Mouse (Mus musculus): ENCODE results near the gene Rbm5.

Gene Rbm5

DNA sequence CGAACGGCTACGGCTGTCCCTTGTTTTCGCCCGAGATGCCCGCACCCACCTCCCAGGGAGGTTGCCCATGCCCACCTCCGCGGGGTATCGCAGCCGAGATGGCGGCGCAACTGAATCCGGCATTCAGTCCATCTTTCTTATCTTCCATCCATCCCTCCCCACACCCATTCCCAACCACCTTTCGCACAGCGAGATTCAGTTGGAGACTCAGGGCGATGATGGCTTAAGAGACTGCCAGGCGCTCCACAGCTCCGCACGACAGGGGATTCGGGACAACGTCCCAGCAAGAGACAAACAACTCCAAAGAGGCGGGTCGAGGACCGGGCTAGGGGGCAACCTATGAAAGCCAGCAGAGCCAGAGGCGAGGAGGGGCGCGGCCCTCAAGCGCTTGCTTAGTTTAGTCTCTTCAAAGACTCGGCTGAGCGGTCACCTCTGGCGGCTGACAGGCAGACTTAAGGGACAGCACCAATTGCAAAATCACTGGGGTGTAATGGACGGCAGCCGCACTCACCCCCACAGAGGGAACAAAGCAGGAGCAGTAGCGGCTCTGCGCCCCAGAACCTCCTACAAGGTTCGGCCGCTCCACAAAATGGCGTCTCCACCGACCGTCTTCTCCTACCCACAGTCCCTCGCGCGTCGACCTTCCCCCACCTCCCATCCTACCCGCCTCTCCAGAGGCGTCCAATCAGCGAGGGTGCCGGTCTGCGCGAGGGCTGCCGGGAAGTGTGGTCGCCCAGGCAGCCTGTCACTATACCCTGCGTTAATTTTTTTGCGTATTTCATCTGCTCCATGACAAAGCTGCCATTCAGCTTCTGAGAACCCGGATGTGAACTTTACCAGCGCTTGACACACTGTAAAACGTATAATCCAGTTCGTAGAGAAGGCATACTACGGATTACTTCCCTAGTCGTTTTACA lies at the start of gene Rbm5:
TSS of gene Rbm5 (minus strand) at position 623 of the 917 bp plus-strand sequence.
- DNase-seq (ENCODE audit: low read depth, low spot score), result peak; percentile 86

GRCm38 (mm10) chr9:107812132-107812531 lies 41.3 kb upstream of the Rbm5 start:
- DNase-seq (ENCODE audit: low read depth, low spot score), result no peak

GRCm38 (mm10) chr9:107810985-107811384 lies 40.2 kb upstream of the Rbm5 start:
- DNase-seq (ENCODE audit: low read depth, low spot score), result no peak

- no peak for DNase-seq (ENCODE audit: low read depth, low spot score)
These were observed 20.9 kb upstream of the Rbm5 start for GRCm38 (mm10) chr9:107791714-107792113.

- no peak for DNase-seq (ENCODE audit: low read depth, low spot score)
These were observed 11.9 kb upstream of the Rbm5 start for GRCm38 (mm10) chr9:107782536-107783203.

DNA sequence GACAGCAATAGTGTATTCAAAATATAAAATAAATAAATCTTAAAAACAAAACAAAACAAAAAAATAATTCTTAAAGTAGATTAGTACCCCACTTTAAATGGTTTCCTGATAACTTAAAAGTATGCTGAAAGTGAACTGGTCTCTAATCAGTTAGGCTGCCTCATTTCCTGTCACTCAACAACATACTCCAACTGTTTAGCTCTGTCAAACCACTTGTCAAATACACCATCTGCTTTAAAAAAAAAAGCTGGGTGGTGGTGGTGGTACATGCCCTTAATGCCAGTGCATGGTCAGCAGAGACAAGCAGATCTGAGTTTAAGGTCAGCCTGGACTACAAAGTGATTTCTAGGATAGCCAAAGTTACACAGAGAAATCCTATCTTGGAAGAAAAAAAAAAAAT lies 6.0 kb upstream of the Rbm5 start:
- no peak for DNase-seq (ENCODE audit: low read depth, low spot score)

DNA sequence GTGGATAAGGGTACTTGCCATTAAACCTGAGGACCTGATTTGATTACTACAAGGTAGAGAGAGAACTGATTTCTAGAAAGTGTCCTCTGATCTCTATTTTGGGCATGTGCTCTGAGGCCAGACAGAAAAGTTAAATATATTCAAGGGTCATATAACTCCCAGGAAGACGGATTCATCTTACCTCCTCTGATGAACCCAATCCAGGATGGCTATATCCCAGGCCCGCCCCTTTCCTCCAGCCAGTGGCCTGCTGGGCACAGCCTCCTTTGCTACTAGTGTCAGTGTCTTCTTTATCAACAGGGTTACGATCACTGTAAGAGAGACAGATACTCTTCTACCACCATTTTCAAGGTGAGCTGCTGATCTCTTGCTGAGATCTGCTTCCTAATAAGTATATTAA lies 3.6 kb upstream of the Rbm5 start:
- no peak for DNase-seq (ENCODE audit: low read depth, low spot score)

GRCm38 (mm10) chr9:107771782-107772181 lies 986 bp upstream of the Rbm5 start:
- DNase-seq (ENCODE audit: low read depth, low spot score), result no peak

DNA sequence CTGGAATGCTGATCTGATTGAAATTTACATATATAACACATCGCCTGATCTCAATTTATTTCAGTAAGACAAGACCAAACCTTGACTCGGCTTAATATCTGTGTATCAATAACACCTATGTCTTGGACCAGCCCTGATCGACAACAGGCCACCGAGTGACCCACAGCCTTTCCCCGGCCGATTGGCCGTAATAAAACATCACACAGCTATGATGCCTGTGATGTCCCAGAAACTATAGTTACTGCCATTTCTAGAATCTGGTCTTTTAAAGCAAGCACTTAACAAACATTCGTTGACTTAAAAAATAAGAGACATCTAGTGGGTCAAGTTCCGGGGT lies 791 bp downstream of the Rbm5 start:
- DNase-seq (ENCODE audit: low read depth, low spot score), result no peak

GRCm38 (mm10) chr9:107769445-107770000 lies 1.3 kb downstream of the Rbm5 start:
- DNase-seq (ENCODE audit: low read depth, low spot score), result no peak

DNA sequence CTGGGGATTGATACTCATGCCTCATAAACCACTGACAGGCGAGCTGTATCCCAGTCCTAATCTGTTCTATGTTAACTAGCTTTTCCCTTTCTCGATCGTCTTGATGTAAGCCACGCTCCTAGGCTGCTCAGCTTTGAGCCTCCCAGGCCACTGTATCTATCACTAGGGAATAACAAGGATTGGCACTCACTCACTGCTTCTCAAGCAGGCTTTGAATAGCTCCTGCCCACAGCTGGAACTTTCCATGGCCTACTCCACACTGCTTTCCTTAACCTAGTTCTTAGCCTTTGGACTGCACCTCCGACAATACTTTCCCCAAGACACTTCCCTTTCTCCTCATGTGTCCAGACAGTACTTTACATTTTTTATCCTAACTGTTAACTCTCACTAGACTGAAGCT lies 1.9 kb downstream of the Rbm5 start:
- DNase-seq (ENCODE audit: low read depth, low spot score), result no peak

DNA sequence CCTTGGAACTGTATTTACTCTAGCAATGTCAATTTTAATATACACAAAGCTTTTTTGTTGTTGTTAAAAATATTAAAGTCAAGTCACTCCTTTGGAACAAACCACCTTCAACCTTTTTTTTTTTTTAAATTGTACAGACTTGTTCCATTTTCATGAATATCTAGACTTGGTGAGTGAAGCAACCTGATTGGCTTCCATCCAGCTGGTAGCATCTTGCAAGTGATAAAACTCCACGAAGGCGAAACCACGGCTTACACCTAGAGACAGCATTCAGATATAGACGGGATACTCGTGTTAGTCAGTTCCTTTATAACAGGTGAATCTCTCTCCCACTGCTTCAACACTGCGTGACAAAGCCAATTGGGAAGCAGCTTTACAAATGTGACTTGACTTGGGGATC lies 11.2 kb downstream of the Rbm5 start:
- DNase-seq (ENCODE audit: low read depth, low spot score), result no peak

DNA sequence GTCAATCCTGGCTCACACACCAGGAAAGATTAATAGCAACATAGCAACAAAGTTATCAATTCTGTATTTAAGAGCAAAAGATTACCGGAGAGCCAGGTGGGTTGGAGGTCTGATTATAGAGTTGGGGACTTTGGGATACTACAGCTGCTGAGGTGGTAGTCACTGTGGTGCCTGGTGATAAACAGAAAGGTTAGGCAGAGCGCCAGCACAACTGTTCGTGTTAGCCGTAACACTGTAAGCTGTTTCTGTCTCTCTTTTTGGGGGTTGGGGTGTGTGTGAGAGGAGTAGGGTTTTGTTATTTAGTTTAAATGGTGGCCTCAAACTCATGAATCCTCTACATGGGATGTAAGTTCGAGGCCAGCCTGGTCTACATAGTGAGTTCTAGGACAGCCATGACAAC lies 20.4 kb downstream of the Rbm5 start:
- no peak for DNase-seq (ENCODE audit: low read depth, low spot score)

DNA sequence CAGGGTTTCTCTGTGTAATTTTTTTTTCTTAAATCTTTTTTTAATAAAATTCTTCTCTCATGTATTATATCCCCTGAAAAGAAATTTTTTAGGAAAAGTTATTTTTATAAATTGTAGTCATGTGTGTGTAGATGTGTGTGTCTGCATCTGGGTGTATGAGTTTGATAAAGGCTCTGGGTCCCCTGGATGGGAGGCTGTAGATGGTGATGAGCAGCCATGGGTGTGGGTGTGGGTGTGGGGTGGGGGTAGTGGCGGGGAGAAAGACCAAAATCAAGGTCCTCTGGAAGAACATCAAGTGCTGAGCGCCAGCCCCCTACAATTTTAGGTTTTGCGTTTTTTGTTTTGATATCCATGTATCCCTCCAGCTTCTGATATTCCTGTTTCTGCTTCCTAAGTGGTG lies 22.7 kb downstream of the Rbm5 start:
- no peak for DNase-seq (ENCODE audit: low read depth, low spot score)

DNA sequence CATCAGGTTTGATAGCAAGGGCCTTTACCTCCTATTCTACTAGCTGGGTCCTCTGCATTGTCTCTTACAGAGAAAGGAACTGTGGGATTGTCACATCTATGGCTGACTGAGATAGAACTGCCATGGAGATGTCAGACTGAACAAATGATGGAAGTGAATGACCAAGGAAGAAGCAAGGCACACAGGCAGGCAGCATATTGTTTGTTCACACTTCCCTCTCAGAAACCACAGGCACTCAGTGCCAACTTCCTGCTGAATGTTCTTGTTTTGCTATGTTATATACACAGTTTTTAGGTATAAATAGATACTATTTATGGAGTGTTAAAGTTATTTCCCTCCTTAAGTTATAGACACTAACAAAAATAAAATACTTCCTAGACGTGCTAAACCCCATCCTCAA lies 23.5 kb downstream of the Rbm5 start:
- no peak for DNase-seq (ENCODE audit: low read depth, low spot score)

GRCm38 (mm10) chr9:107746679-107747078 lies 24.1 kb downstream of the Rbm5 start:
- DNase-seq (ENCODE audit: low read depth, low spot score), result no peak

- no peak for DNase-seq (ENCODE audit: low read depth, low spot score)
These were observed 26.7 kb downstream of the Rbm5 start for GRCm38 (mm10) chr9:107744061-107744460.

DNA sequence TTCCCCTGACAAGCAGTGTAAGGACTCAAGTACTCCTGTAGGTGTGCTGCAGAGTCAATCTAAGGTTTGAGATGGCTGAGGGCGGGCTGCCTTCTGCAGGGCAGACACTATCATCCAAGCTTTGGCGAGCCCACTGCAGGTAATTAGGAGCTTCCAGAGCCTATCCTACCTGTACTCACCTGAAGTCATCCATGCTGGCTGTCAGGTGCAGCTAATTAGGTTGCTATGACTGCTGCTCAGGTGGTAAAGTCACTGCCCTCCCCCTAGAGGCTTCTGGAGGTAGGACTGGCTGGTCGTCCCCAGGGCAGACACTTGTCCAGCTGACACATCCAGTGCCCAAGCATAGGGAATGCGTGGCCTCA lies 32.0 kb downstream of the Rbm5 start:
- no peak for DNase-seq (ENCODE audit: low read depth, low spot score)

DNA sequence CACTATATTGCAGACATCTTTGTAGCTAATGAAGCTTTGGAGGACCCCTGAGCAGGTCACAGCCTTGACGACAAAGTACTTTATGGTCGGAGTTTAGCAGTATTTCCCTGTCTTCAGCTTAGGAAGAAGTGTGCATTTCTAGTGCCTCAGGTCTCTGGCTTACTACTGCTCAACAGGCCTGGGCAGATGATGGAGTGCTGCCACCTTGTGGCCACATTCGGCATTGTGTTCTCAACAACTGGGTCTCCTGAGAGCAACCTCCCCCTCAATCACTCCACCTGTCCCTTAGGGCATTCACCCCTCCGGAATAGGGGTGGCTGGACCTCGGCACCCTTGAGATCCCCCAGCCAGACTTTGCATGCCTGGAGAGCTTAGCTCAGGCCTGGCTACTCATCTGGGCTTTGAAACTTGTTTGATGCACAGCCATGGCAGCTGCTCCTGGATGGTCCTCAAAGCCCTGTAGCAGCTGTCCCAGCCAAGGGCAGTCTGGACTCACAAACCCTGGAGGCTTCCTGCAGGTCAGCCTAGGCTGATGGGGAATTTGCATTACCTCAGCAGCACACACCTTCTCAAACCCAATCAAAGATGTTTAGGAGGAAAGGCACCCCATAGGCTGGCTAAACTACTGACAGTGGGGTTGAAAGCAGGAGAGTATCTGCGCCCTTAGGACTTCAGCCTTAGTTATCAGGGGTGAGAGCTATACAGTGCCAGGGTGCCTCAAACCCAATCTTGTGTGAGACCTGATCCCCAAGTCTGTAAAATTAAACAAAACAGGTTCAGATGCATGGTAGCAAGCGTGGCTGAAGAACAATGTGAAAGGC lies 32.6 kb downstream of the Rbm5 start:
- DNase-seq (ENCODE audit: low read depth, low spot score), result peak; percentile 81

DNA sequence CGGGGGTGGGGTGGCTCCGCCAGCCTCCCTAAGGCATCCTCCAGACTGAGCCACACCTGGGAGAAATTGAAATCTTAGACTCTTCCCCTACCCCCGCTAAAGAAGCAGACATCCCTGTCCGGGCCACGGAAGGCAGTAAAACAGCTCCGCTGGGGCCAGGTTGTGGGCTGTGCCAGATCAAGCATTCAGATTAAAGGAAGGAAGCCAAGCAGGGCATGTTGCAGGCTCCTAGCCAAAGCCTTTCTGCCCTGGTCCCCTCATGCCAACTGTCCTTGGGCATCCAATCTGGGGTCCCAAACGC lies 34.7 kb downstream of the Rbm5 start:
- no peak for DNase-seq (ENCODE audit: low read depth, low spot score)

DNA sequence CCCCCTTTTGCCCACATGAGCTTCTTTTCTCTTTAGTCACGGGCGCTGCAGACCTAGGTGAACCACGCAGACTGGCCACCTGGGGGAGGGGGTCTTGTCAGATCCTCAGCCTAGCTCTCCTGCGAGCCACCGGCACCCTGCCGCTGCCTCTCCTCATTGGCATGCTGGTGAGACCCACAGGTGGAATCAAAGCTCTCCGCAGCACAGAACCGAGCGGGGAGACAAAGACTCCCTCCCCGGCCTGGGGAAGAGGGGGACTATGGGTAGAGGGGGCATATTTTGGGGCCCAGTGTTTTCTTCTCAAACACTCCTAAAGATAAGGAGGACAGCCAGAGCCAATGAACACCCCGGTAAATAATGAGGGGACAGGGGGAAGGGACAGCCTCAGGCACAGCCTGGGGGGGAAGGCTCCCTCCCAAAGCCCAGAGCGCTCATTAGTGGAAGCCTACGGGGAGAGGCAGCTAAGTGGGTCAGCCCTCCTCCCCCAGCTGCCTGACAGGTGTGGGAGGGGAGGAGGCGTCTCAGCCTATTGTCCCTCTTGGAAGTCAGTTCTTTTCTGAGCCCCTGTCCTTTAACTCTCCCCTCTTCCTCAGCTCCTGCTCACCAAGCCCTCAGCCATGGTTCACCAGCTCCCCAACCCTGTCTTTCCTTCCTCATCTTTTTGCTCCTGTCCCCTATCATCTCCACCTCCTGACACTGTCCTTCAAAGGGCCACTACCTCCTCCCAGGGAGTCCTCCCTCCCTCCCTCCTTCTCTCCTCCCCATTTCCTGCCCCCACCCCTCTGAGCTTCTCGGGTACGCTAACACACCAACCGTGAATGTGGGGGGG lies 35.2 kb downstream of the Rbm5 start:
- DNase-seq (ENCODE audit: low read depth, low spot score), result no peak

All from embryo, embryonic 11.5 days (tissue).